Mouse (Mus musculus): ENCODE data around the gene Cdc20. TPM values are rescaled to one million over a fixed set of nuclear protein-coding genes. Genes with fewer than 3 reads are reported as not detected.

The Cdc20 gene
- polyA plus RNA-seq, 1 experiment from 2014 or later: 211 TPM

- Histone ChIP-seq H3K4me3 (replicated peaks) (peak overlapping the region; percentile 93), H3K27me3 (no peaks in the 10 kb centered on the region), H3K9me3 (replicated peaks) (no peaks in the 10 kb centered on the region), H3K4me2 (peak overlapping the region; percentile 87), H3K9ac (peak overlapping the region; percentile 96), H3K4me1 (replicated peaks) (peaks cover 43% of the 10 kb centered on the region), H3K27ac (peak overlapping the region; percentile 95), H3K36me3 (peaks cover 35% of the 10 kb centered on the region)
- WGBS (ENCODE audit: insufficient replicate concordance): 11% methylated on average over 12 of the region's 12 CpGs
- peak; percentile 27 for DNase-seq
- ATAC-seq (ENCODE audit: low read depth): peak; percentile 25; the same call in 1 of the 2 replicates
Observed at GRCm38 (mm10) chr4:118437829-118438253, 689 bp upstream of the Cdc20 start.

DNA sequence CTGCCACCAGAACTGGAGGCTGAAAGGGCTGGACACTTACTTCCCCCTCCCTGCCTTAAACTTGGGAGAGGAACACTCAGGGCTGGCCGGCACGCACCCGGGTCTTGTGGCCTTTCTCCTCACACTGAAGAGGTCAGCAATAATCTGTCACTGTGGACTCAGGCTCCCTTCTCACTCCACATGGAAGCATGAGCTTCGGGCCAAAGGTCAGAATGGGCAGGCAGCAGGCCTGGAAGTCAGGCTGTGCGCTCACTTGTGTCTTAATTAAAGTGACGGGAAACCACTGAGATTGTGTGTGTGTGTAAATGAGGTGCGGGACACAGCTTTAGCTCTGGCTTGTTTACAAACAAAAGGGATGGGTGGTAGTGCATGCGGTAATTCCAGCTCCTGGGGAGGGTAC, 4.8 kb downstream of the Cdc20 start:
- Histone ChIP-seq H3K27me3 (no peaks in the 10 kb centered on the region), H3K36me3 (peaks cover 68% of the 10 kb centered on the region), H3K4me3 (replicated peaks) (no peak overlapping the region), H3K27ac (peak overlapping the region; percentile 45), H3K9ac (peak overlapping the region; percentile 24; the same call in 1 of the 2 replicates), H3K9me3 (replicated peaks) (no peaks in the 10 kb centered on the region), H3K4me2 (no peak overlapping the region), H3K4me1 (replicated peaks) (peaks cover 89% of the 10 kb centered on the region)
- ATAC-seq (ENCODE audit: low read depth): no peak
- no peak for DNase-seq
- 79% methylated on average over 8 of the region's 8 CpGs for WGBS (ENCODE audit: insufficient replicate concordance)

- ATAC-seq (ENCODE audit: low read depth) (no peak), DNase-seq (no peak)
- Histone ChIP-seq H3K27me3 (no peaks in the 10 kb centered on the region), H3K36me3 (peaks cover 48% of the 10 kb centered on the region), H3K4me2 (peak overlapping the region; percentile 98), H3K27ac (peak overlapping the region; percentile 93), H3K9ac (peak overlapping the region; percentile 89), H3K4me3 (replicated peaks) (peak overlapping the region; percentile 78), H3K9me3 (replicated peaks) (no peaks in the 10 kb centered on the region), H3K4me1 (replicated peaks) (peaks cover 99% of the 10 kb centered on the region)
- WGBS (ENCODE audit: insufficient replicate concordance): 18% methylated on average over 7 of the region's 7 CpGs
Observed at GRCm38 (mm10) chr4:118429215-118429895, 7.8 kb downstream of the Cdc20 start.

DNA sequence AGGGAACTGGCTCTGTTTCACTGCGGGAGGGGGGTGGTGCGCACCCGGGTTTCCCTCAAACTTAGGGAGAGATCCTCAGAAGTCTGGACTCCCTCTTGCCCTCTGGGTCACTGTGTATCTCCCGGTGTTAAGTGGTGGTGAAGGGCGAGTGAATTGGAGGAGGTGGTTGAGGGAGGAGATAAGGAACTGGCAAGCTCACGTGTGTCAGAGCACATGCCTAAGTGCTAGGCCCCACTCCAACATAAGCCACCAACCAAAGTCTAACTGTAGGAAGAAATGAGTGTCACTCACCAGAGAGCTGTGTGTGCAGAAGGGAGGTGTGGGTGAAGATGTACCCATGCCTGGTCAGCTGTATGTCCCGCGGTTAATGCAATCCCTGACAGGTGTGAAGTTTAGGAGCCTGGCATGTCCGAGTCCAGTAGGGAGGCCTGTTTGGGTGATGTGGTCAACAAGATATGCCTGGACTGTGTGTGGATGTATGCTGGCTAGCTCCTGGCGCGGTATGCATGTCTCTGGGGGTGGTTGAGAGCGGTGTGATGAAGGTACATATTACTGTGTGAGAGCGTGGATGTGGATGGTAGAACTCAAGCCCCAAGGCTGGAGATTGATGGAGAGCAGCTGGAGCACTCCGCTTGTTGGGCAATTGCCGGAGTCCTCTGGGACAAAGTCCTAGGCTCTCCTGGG, 8.5 kb downstream of the Cdc20 start:
- no peaks in the 10 kb centered on the region for H3K9me3 ChIP-seq (replicated peaks)
- H3K4me3 ChIP-seq (replicated peaks): peak overlapping the region; percentile 78
- peak; percentile 56 for ATAC-seq (ENCODE audit: low read depth)
- peaks cover 99% of the 10 kb centered on the region for H3K4me1 ChIP-seq (replicated peaks)
- H3K27ac ChIP-seq: peak overlapping the region; percentile 93
- H3K27me3 ChIP-seq: no peaks in the 10 kb centered on the region
- peaks cover 41% of the 10 kb centered on the region for H3K36me3 ChIP-seq
- DNase-seq: peak; percentile 50
- 18% methylated on average over 15 of the region's 15 CpGs for WGBS (ENCODE audit: insufficient replicate concordance)
- peak overlapping the region; percentile 89 for H3K9ac ChIP-seq
- H3K4me2 ChIP-seq: peak overlapping the region; percentile 98

DNA sequence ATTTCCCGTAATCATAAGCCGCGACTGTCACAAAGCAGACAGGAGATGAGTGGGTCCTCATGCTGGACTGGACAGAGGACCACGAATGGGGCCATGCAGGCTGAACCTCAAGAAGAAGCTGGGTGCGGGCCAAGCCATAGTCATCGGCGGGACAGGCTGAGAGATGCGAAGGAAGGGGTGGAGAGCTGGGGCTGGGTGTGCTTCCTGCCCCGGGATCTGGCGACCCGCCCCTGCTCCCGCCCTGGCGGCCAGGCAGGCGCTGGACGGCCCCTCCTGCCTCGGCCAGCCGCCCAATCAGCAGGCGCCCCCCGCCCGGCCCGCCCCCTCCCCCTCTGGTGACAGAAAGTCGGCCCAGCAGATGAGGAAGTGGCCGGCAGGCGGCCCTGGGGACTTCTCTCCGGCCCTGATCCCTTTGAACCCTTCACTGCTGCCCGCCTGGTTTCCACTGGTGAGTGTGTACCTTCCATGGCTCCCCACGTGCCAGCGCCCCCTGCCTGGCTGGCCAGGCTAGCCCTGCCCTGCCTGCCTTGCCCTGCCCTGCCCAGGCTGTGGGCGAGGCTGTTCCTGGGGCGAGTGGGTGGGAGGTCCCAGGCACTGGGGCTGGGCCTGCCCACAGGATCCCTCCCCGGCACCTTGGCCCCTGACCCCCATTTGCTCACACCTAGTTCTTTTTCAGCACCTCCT, 9.2 kb downstream of the Cdc20 start, which contains the start of gene Elovl1:
Gene Elovl1, plus strand, starts transcription at position 326 of the 684 bp plus-strand sequence.
- DNase-seq (peak; percentile 88), ATAC-seq (ENCODE audit: low read depth) (peak; percentile 89)
- peak within 1 kb of the TSS; percentile 98 for H3K4me2 ChIP-seq
- WGBS (ENCODE audit: insufficient replicate concordance): 0% methylated on average over 25 of the region's 31 CpGs
- H3K4me1 ChIP-seq (replicated peaks): peaks cover 98% of the 10 kb centered on the region
- peak within 1 kb of the TSS; percentile 78 for H3K4me3 ChIP-seq (replicated peaks)
- H3K27ac ChIP-seq: peak within 1 kb of the TSS; percentile 93
- H3K9me3 ChIP-seq (replicated peaks): no peaks in the 10 kb centered on the region
- peaks cover 34% of the 10 kb centered on the region for H3K36me3 ChIP-seq
- H3K9ac ChIP-seq: peak within 1 kb of the TSS; percentile 89
- no peaks in the 10 kb centered on the region for H3K27me3 ChIP-seq

- Histone ChIP-seq H3K9ac (peak overlapping the region; percentile 89), H3K4me1 (replicated peaks) (peaks cover 93% of the 10 kb centered on the region), H3K27me3 (no peaks in the 10 kb centered on the region), H3K9me3 (replicated peaks) (no peaks in the 10 kb centered on the region), H3K4me2 (peak overlapping the region; percentile 98), H3K4me3 (replicated peaks) (peak overlapping the region; percentile 78), H3K27ac (peak overlapping the region; percentile 93), H3K36me3 (peaks cover 28% of the 10 kb centered on the region)
- DNase-seq: no peak
- WGBS (ENCODE audit: insufficient replicate concordance): 7% methylated on average over 5 of the region's 5 CpGs
- ATAC-seq (ENCODE audit: low read depth): peak; percentile 9
Observed at GRCm38 (mm10) chr4:118427415-118427767, 9.8 kb downstream of the Cdc20 start.

GRCm38 (mm10) chr4:118425374-118425773, 11.8 kb downstream of the Cdc20 start:
- Histone ChIP-seq H3K4me1 (replicated peaks) (peaks cover 73% of the 10 kb centered on the region), H3K27me3 (no peaks in the 10 kb centered on the region), H3K4me3 (replicated peaks) (no peak overlapping the region), H3K4me2 (no peak overlapping the region), H3K27ac (peak overlapping the region; percentile 93), H3K9me3 (replicated peaks) (no peaks in the 10 kb centered on the region), H3K36me3 (peaks cover 24% of the 10 kb centered on the region), H3K9ac (peak overlapping the region; percentile 55)
- no peak for DNase-seq
- no peak for ATAC-seq (ENCODE audit: low read depth)
- 88% methylated on average over 1 of the region's 1 CpGs for WGBS (ENCODE audit: insufficient replicate concordance)

- H3K4me2 ChIP-seq: peak overlapping the region; percentile 46
- H3K36me3 ChIP-seq: peaks cover 22% of the 10 kb centered on the region
- ATAC-seq (ENCODE audit: low read depth) (peak; percentile 62), DNase-seq (peak; percentile 71)
- H3K27ac ChIP-seq: peak overlapping the region; percentile 93
- peaks cover 65% of the 10 kb centered on the region for H3K4me1 ChIP-seq (replicated peaks)
- 11% methylated on average over 4 of the region's 4 CpGs for WGBS (ENCODE audit: insufficient replicate concordance)
- H3K27me3 ChIP-seq: no peaks in the 10 kb centered on the region
- H3K9ac ChIP-seq: peak overlapping the region; percentile 55
- H3K4me3 ChIP-seq (replicated peaks): no peak overlapping the region
- no peaks in the 10 kb centered on the region for H3K9me3 ChIP-seq (replicated peaks)
Observed at GRCm38 (mm10) chr4:118424541-118425160, 12.5 kb downstream of the Cdc20 start.

GRCm38 (mm10) chr4:118421384-118421783, 15.8 kb downstream of the Cdc20 start:
- peaks cover 36% of the 10 kb centered on the region for H3K4me1 ChIP-seq (replicated peaks)
- H3K27me3 ChIP-seq: no peaks in the 10 kb centered on the region
- H3K36me3 ChIP-seq: peaks cover 48% of the 10 kb centered on the region
- H3K4me2 ChIP-seq: no peak overlapping the region
- H3K27ac ChIP-seq: no peak overlapping the region
- H3K4me3 ChIP-seq (replicated peaks): no peak overlapping the region
- ATAC-seq (ENCODE audit: low read depth): no peak
- no peaks in the 10 kb centered on the region for H3K9me3 ChIP-seq (replicated peaks)
- 82% methylated on average over 3 of the region's 3 CpGs for WGBS (ENCODE audit: insufficient replicate concordance)
- no peak for DNase-seq
- H3K9ac ChIP-seq: no peak overlapping the region

DNA sequence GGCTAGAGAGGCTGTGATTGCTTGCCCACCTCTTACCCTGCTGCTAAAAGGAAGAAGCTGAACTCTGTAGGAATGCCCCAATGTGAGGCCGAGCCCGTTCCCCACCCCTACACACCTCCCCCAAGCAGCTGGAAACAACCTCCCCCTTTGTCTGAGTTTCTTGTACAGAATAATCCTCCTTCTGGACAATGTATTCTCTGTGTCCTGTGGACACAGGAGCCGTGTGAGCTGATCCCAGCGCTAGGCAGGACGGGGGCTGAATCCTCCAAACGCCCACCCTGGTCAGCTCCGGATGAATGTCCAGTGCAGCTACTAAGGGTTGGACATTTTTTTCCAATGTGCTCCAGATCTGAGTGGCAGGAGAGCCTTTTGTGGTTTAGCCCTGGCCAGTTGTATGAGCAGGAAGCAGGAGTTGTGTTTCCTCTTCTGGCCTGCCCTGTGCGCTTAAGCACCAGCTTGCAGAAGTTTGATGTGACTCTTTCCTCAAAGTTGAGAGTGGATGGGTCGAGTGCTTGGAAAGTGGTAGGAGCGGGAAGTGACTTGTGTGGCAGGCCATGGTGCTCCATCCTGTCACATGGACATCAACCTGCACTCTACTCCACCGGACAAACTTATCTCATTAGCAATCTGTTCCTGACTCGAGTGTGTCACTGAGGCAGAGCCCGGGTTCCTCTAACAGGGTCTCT, 19.9 kb downstream of the Cdc20 start:
- no peak overlapping the region for H3K4me2 ChIP-seq
- peaks cover 89% of the 10 kb centered on the region for H3K36me3 ChIP-seq
- H3K9me3 ChIP-seq (replicated peaks): no peaks in the 10 kb centered on the region
- no peak overlapping the region for H3K9ac ChIP-seq
- H3K4me1 ChIP-seq (replicated peaks): 0 out of 2 replicates have a peak, but pooled peaks cover 2% of the 10 kb centered on the region
- H3K4me3 ChIP-seq (replicated peaks): no peak overlapping the region
- H3K27ac ChIP-seq: no peak overlapping the region
- DNase-seq: no peak
- WGBS (ENCODE audit: insufficient replicate concordance): 55% methylated on average over 13 of the region's 13 CpGs
- H3K27me3 ChIP-seq: no peaks in the 10 kb centered on the region
- no peak for ATAC-seq (ENCODE audit: low read depth)
